Mouse (Mus musculus): ENCODE results near the gene Gps2. TPM values are rescaled to one million over a fixed set of nuclear protein-coding genes. Genes with fewer than 3 reads are reported as not detected.

Gps2 gene
- polyA plus RNA-seq, 1 experiment from 2014 or later, result 42.3 TPM

DNA sequence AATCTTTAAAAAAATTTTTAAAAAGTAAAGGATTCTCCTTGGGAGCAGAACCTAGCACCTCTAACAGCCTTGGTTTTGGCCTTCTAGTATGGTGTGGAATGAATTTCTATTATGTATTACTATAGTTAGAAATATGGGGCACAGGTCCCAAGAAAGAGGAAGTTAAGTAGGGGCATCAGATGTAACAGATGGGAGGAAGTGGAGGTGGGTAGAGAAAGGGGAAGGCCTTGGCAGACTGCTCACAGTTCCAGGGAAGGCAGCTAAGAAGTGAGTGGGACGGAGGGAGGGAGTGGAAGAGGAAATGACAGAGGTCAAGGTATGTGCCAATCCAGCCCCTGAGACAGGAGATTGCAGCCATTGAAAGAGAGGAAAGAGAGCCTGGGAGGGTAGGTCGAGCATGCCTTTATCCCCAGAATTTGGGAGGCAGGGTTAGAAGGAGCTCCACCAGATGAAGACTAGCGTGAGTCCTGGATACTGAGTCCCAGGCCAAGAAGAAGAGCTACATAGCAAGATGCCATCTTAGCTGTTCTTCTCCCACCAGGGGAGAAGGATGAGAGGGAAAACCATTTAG, 17.4 kb downstream of the Gps2 start:
- Histone ChIP-seq H3K4me3 (ENCODE audit: low read depth, low read length) (no peak overlapping the region), H3K4me2 (replicated peaks; ENCODE audit: low read depth) (no peak overlapping the region), H3K27ac (ENCODE audit: low read depth, low read length) (no peak overlapping the region), H3K27me3 (replicated peaks; ENCODE audit: control insufficient read depth, insufficient read depth, low read length) (peaks cover 5% of the 10 kb centered on the region), H3K4me1 (replicated peaks; ENCODE audit: control insufficient read depth, insufficient read depth, low read length) (peaks cover 6% of the 10 kb centered on the region), H3K9ac (ENCODE audit: low read depth, low read length) (no peak overlapping the region), H3K9me3 (ENCODE audit: control insufficient read depth) (no peaks in the 10 kb centered on the region), H3K36me3 (ENCODE audit: control insufficient read depth, insufficient read depth) (no peaks in the 10 kb centered on the region)
- 53% methylated on average over 3 of the region's 3 CpGs for WGBS
- no peak for ATAC-seq
- no peak for TF ChIP-seq CTCF (IDR thresholded peaks at IDR 0.05; ENCODE audit: low read depth)

- Histone ChIP-seq H3K27ac (ENCODE audit: low read depth, low read length) (no peak overlapping the region), H3K36me3 (ENCODE audit: control insufficient read depth, insufficient read depth) (no peaks in the 10 kb centered on the region), H3K4me3 (ENCODE audit: low read depth, low read length) (no peak overlapping the region), H3K9me3 (ENCODE audit: control insufficient read depth) (no peaks in the 10 kb centered on the region), H3K4me1 (replicated peaks; ENCODE audit: control insufficient read depth, insufficient read depth, low read length) (peaks cover 8% of the 10 kb centered on the region), H3K9ac (ENCODE audit: low read depth, low read length) (no peak overlapping the region), H3K4me2 (replicated peaks; ENCODE audit: low read depth) (no peak overlapping the region), H3K27me3 (replicated peaks; ENCODE audit: control insufficient read depth, insufficient read depth, low read length) (peaks cover 5% of the 10 kb centered on the region)
- no peak for TF ChIP-seq CTCF (IDR thresholded peaks at IDR 0.05; ENCODE audit: low read depth)
- ATAC-seq, result no peak
- WGBS, result 70% methylated on average over 8 of the region's 8 CpGs
These were observed 18.1 kb downstream of the Gps2 start for GRCm38 (mm10) chr11:69931769-69932168.

DNA sequence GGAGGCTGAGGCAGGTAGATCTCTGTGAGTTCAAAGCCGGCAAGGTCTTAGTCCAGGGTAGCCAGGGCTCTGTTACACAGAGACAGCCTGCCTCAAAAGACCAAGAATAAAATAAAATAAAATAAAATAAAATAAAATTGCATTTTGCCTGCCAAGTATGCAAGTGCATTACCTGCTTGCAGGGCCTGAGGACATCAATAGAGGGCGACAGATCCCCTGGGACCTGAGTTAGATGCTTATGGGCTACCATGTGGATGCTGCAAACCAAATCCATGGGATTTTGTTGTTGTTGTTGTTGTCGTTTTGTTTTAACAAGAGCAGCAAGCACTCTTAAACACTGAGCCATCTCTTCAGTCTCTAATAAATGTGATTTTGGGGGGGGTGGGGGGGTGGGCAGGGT, 18.6 kb downstream of the Gps2 start:
- peak; percentile 56 for TF ChIP-seq CTCF (IDR thresholded peaks at IDR 0.05; ENCODE audit: low read depth)
- Histone ChIP-seq H3K9ac (ENCODE audit: low read depth, low read length) (no peak overlapping the region), H3K36me3 (ENCODE audit: control insufficient read depth, insufficient read depth) (no peaks in the 10 kb centered on the region), H3K4me3 (ENCODE audit: low read depth, low read length) (no peak overlapping the region), H3K4me2 (replicated peaks; ENCODE audit: low read depth) (no peak overlapping the region), H3K9me3 (ENCODE audit: control insufficient read depth) (no peaks in the 10 kb centered on the region), H3K27me3 (replicated peaks; ENCODE audit: control insufficient read depth, insufficient read depth, low read length) (peaks cover 5% of the 10 kb centered on the region), H3K27ac (ENCODE audit: low read depth, low read length) (no peak overlapping the region), H3K4me1 (replicated peaks; ENCODE audit: control insufficient read depth, insufficient read depth, low read length) (peaks cover 12% of the 10 kb centered on the region)
- WGBS, result 38% methylated on average over 3 of the region's 3 CpGs
- no peak for ATAC-seq

DNA sequence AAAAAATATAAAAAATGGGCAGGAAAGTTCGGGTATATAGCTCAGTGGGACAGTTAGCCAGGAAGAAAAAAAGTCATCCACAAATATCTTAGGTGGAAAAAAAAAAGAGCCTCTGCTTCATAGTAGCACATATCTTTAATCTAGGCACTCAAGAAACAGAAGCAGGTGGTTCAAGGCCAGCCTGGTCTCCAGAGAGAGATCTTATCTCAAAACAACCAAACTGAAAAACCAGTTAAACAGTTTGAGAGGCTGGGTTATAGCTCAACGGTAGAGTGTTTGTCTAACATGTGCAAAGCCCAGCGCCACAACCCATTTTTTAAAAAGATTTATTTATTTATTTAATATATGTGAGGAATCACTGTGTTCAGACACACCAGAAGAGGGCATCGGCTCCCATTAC, 19.4 kb downstream of the Gps2 start:
- 61% methylated on average over 4 of the region's 4 CpGs for WGBS
- Histone ChIP-seq H3K9me3 (ENCODE audit: control insufficient read depth) (no peaks in the 10 kb centered on the region), H3K9ac (ENCODE audit: low read depth, low read length) (no peak overlapping the region), H3K27ac (ENCODE audit: low read depth, low read length) (no peak overlapping the region), H3K4me1 (replicated peaks; ENCODE audit: control insufficient read depth, insufficient read depth, low read length) (peaks cover 13% of the 10 kb centered on the region), H3K27me3 (replicated peaks; ENCODE audit: control insufficient read depth, insufficient read depth, low read length) (peaks cover 5% of the 10 kb centered on the region), H3K36me3 (ENCODE audit: control insufficient read depth, insufficient read depth) (no peaks in the 10 kb centered on the region), H3K4me2 (replicated peaks; ENCODE audit: low read depth) (no peak overlapping the region), H3K4me3 (ENCODE audit: low read depth, low read length) (no peak overlapping the region)
- no peak for TF ChIP-seq CTCF (IDR thresholded peaks at IDR 0.05; ENCODE audit: low read depth)
- ATAC-seq, result no peak

DNA sequence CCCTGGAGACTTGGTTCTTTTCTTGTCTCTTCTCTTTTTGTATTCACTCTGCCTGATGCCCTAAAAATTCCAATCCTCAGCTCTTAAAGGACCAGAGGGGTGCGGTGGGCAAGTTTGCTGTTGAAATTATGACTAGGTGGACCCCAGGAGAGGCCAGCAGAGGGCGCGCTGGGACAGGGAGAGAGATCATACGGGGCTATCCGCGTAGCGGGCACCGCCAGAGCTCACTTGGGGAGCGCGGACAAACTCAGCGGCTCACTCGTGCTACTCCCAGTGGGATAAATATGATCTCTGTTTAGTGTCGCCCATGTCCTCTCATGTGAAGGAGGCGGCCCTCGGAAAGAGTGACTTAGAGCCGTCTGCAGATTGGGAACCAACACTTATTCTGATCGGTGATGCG, 20.5 kb downstream of the Gps2 start:
- 1% methylated on average over 18 of the region's 18 CpGs for WGBS
- Histone ChIP-seq H3K4me1 (replicated peaks; ENCODE audit: control insufficient read depth, insufficient read depth, low read length) (peaks cover 13% of the 10 kb centered on the region), H3K9ac (ENCODE audit: low read depth, low read length) (no peak overlapping the region), H3K9me3 (ENCODE audit: control insufficient read depth) (no peaks in the 10 kb centered on the region), H3K4me3 (ENCODE audit: low read depth, low read length) (peak overlapping the region; percentile 19), H3K36me3 (ENCODE audit: control insufficient read depth, insufficient read depth) (no peaks in the 10 kb centered on the region), H3K4me2 (replicated peaks; ENCODE audit: low read depth) (peak overlapping the region; percentile 57), H3K27ac (ENCODE audit: low read depth, low read length) (no peak overlapping the region), H3K27me3 (replicated peaks; ENCODE audit: control insufficient read depth, insufficient read depth, low read length) (peaks cover 5% of the 10 kb centered on the region)
- peak; percentile 96 for TF ChIP-seq CTCF (IDR thresholded peaks at IDR 0.05; ENCODE audit: low read depth)
- ATAC-seq, result peak; percentile 32; the same call in 1 of the 2 replicates

DNA sequence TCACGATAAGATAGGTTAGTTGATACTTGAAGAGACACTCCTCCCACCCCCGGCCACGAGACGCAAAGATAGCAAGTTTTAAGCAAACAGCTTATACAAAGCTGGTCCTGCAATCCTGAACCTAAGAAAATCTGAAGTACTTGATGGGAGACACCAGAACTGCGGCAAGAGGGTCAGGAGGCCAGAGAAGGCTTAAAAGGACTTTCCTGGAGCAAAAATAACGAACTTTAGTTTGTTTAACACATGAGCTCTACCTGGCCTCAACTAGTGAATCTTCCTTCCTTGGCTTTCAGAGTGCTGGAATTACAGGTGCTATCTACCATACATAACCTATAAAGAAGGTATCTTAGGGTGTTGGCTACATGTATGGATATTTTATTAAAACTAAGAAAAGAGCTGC, 21.0 kb downstream of the Gps2 start:
- Histone ChIP-seq H3K9me3 (ENCODE audit: control insufficient read depth) (no peaks in the 10 kb centered on the region), H3K27ac (ENCODE audit: low read depth, low read length) (no peak overlapping the region), H3K4me3 (ENCODE audit: low read depth, low read length) (peak overlapping the region; percentile 19; the same call in 1 of the 2 replicates), H3K9ac (ENCODE audit: low read depth, low read length) (no peak overlapping the region), H3K4me2 (replicated peaks; ENCODE audit: low read depth) (0 out of 2 replicates have a peak overlapping the region, but pooled peaks have one; percentile 57), H3K27me3 (replicated peaks; ENCODE audit: control insufficient read depth, insufficient read depth, low read length) (peaks cover 5% of the 10 kb centered on the region), H3K4me1 (replicated peaks; ENCODE audit: control insufficient read depth, insufficient read depth, low read length) (peaks cover 13% of the 10 kb centered on the region), H3K36me3 (ENCODE audit: control insufficient read depth, insufficient read depth) (no peaks in the 10 kb centered on the region)
- ATAC-seq, result no peak
- no peak for TF ChIP-seq CTCF (IDR thresholded peaks at IDR 0.05; ENCODE audit: low read depth)
- 13% methylated on average over 6 of the region's 6 CpGs for WGBS
